ENCODE assay signal across 16 mouse cellular contexts in genomic region chr19:21825128-21825885, GRCm38 (mm10). TPM values are rescaled to one million over a fixed set of nuclear protein-coding genes. Genes with fewer than 3 reads are reported as not detected.
DNase-seq lines count a peak whose midpoint lies in the region; ATAC-seq and TF ChIP-seq lines count a peak whose summit lies in the region.
"Had no signal": no experiment of that assay in that cellular context is flagged by ENCODE, and none has a peak within 500 bp of the region (broad histone marks: within the 10 kb centered on the region; RNA-seq: fewer than 3 reads in every experiment).

No protein-coding gene starts in this region.

- no peak overlapping the region for H3K4me2 ChIP-seq in liver, postnatal 0 days (ENCODE audit: low read depth, low read length)
- H3K4me2 ChIP-seq: lung, embryonic 15.5 days; midbrain, embryonic 13.5 days had no signal

- peak overlapping the region; percentile 60 for H3K27ac ChIP-seq in kidney, adult 2 months (ENCODE audit: insufficient read depth, low read depth, low read length)
- H3K27ac ChIP-seq in liver, postnatal 0 days (ENCODE audit: low read depth), result no peak overlapping the region
- no peak overlapping the region for H3K27ac ChIP-seq in ES-E14 (ENCODE audit: insufficient read depth, low read depth, low read length, poor library complexity, severe bottlenecking)
- H3K27ac ChIP-seq: forebrain, embryonic 10.5 days; hindbrain, embryonic 10.5 days; lung, embryonic 15.5 days; midbrain, embryonic 13.5 days had no signal

- no peak for TF ChIP-seq CTCF in kidney, adult 2 months (conservative IDR thresholded peaks at IDR 0.05; ENCODE audit: insufficient read depth, insufficient read length, low read depth, low read length)
- peak; percentile 20; the same call in 1 of the 2 replicates for TF ChIP-seq CTCF in liver, postnatal 0 days (IDR thresholded peaks at IDR 0.05; ENCODE audit: low read depth)

- no peak for ATAC-seq in liver, postnatal 0 days
- ATAC-seq: intestine, embryonic 16.5 days; midbrain, embryonic 13.5 days had no signal

- in situ Hi-C loops in ES-E14 (cut with MboI; ENCODE audit: low sequenced_read_pairs in 2 of 2, unreplicated experiment in 2 of 2), result no loop called here

- no peaks in the 10 kb centered on the region for H3K27me3 ChIP-seq in kidney, adult 2 months (replicated peaks; ENCODE audit: control insufficient read depth, insufficient read depth, low read length)
- no peaks in the 10 kb centered on the region for H3K27me3 ChIP-seq in liver, postnatal 0 days (ENCODE audit: insufficient read depth, low read length)
- H3K27me3 ChIP-seq: lung, embryonic 15.5 days; midbrain, embryonic 13.5 days had no signal

- WGBS in kidney, adult 2 months, result 47% methylated on average over 4 of the region's 4 CpGs
- WGBS in liver, postnatal 0 days (ENCODE audit: insufficient replicate concordance), result 76% methylated on average over 4 of the region's 4 CpGs

- H3K9ac ChIP-seq in liver, postnatal 0 days (replicated peaks), result no peak overlapping the region
- no peak overlapping the region for H3K9ac ChIP-seq in ES-E14 (ENCODE audit: insufficient read depth, low read depth, low read length, poor library complexity, severe bottlenecking)
- H3K9ac ChIP-seq: lung, embryonic 15.5 days; midbrain, embryonic 13.5 days had no signal

- no peak for TF ChIP-seq POLR2A in kidney, adult 2 months (IDR thresholded peaks at IDR 0.05; ENCODE audit: low read depth, low read length)

- H3K36me3 ChIP-seq in kidney, adult 2 months (ENCODE audit: control insufficient read depth, insufficient read depth, low read length), result peaks cover 2% of the 10 kb centered on the region; the same call in 1 of the 2 replicates
- peaks cover 29% of the 10 kb centered on the region for H3K36me3 ChIP-seq in liver, postnatal 0 days (replicated peaks; ENCODE audit: insufficient read depth, low read length)
- H3K36me3 ChIP-seq in ES-E14 (ENCODE audit: control insufficient read depth, insufficient read depth, low read length, poor library complexity, severe bottlenecking), result peaks cover 35% of the 10 kb centered on the region

- peak; percentile 62 for DNase-seq in kidney, adult 2 months
- no peak for DNase-seq in kidney, adult 11 months
- DNase-seq in liver, postnatal 0 days, result no peak
- DNase-seq in liver (no peak), ES-E14 (ENCODE audit: low read depth, low spot score) (no peak)
- DNase-seq in induced T-regulatory cell, adult 2 months (ENCODE audit: low read depth), result peak; percentile 15
- DNase-seq in gastrocnemius, postnatal 4 days (ENCODE audit: low spot score in 2 of 2), result no peak
- DNase-seq: cerebellum, adult 9-11 months; gastrocnemius, postnatal 14 days; right cerebral cortex, postnatal 4 days; thymus, postnatal 25 days had no signal

- peaks cover 3% of the 10 kb centered on the region; the same call in 1 of the 2 replicates for H3K4me1 ChIP-seq in kidney, adult 2 months (ENCODE audit: control insufficient read depth, insufficient read depth, low read length)
- no peaks in the 10 kb centered on the region for H3K4me1 ChIP-seq in liver, postnatal 0 days (ENCODE audit: insufficient read depth)
- no peaks in the 10 kb centered on the region for H3K4me1 ChIP-seq in ES-E14 (ENCODE audit: control insufficient read depth in 2 of 2, insufficient read depth in 2 of 2, low read length in 2 of 2, poor library complexity in 1 of 2)
- H3K4me1 ChIP-seq: forebrain, embryonic 10.5 days; hindbrain, embryonic 10.5 days; midbrain, embryonic 13.5 days had no signal

- no peak overlapping the region for H3K4me3 ChIP-seq in kidney, adult 2 months (ENCODE audit: insufficient read depth, low read depth, low read length)
- H3K4me3 ChIP-seq in liver, postnatal 0 days (ENCODE audit: low read depth, low read length), result no peak overlapping the region
- H3K4me3 ChIP-seq in ES-E14 (ENCODE audit: insufficient read depth in 1 of 2, low read depth in 1 of 2, low read length in 2 of 2, poor library complexity in 1 of 2, severe bottlenecking in 1 of 2), result no peak overlapping the region
- H3K4me3 ChIP-seq: forebrain, embryonic 10.5 days; hindbrain, embryonic 10.5 days; lung, embryonic 15.5 days; midbrain, embryonic 13.5 days had no signal

- no peak for TF ChIP-seq EP300 in liver, postnatal 0 days (IDR thresholded peaks at IDR 0.05; ENCODE audit: low read depth)

- H3K9me3 ChIP-seq in liver, postnatal 0 days (ENCODE audit: low read length), result no peaks in the 10 kb centered on the region
- no peaks in the 10 kb centered on the region for H3K9me3 ChIP-seq in ES-E14 (ENCODE audit: control insufficient read depth, insufficient read depth, low read depth, low read length)
- H3K9me3 ChIP-seq: forebrain, embryonic 10.5 days; hindbrain, embryonic 10.5 days; lung, embryonic 15.5 days; midbrain, embryonic 13.5 days had no signal

TF ChIP-seq in ES-E14, 5 proteins besides CTCF, POLR2A, EP300 and RAD21:
- TF ChIP-seq HCFC1 (IDR thresholded peaks at IDR 0.05; ENCODE audit: borderline replicate concordance, insufficient read depth, low read length) (no peak), CHD2 (IDR thresholded peaks at IDR 0.05; ENCODE audit: low read depth, low read length) (no peak), ZNF384 (IDR thresholded peaks at IDR 0.05; ENCODE audit: low read depth, low read length) (0 out of 2 replicates have a peak, but pooled peaks have one; percentile 44), MAFK (IDR thresholded peaks at IDR 0.05; ENCODE audit: insufficient read depth, low read depth, low read length) (no peak), ZC3H11A (IDR thresholded peaks at IDR 0.05; ENCODE audit: borderline replicate concordance, low read depth, low read length) (no peak)

RNA-seq across cellular contexts. Expression of gene Cemip2, which starts 47.2 kb away (rescaled TPM):
- polyA plus RNA-seq in kidney, adult 2 months (2012; rRNA removed), result 6.7 and 6.9 TPM in 2 replicates
- 5.5 and 6.6 TPM in 2 replicates for polyA plus RNA-seq in liver, postnatal 0 days (2015; fragmentation: Nextera tagmentation; extraction: Ambion mirVana)
- total RNA-seq in ES-E14 (2012; rRNA removed), result 75.3 and 175 TPM in 2 replicates
- 10 to 100 TPM; 19.8 to 22.5 TPM for total RNA-seq in gastrocnemius, postnatal 4 days (2021)

Comparison
In these comparisons a context has a peak if more than half of its experiments do, and no peak if none do; other contexts are left out.
1. DNase-seq: peak in kidney, adult 2 months (single experiment) and induced T-regulatory cell, adult 2 months (single experiment); none in kidney, adult 11 months (single experiment), liver, postnatal 0 days (single experiment), liver (single experiment), ES-E14 (single experiment) and gastrocnemius, postnatal 4 days (0 of 2).